Mouse (Mus musculus) heart, postnatal 36 days (tissue): ENCODE results near the gene Tldc2. TPM values are rescaled to one million over a fixed set of nuclear protein-coding genes. Genes with fewer than 3 reads are reported as not detected.

Experiments used
- DNase-seq, 2 experiments: peaks; one replicate each; pipeline ENCODE4 v3.0.0; 2021 to 2022
- intact Hi-C: fragments of 180-260 bp; cut with DNase I; formaldehyde crosslinking; loops from one replicate; pipeline ENCODE4 v1.15.1; 2025
- total RNA-seq, 2 experiments: library from RNA; stranded (reverse); gene quantifications; 2 replicates each; pipeline ENCODE4 v1.2.3; 2021

Tldc2 gene
- not detected for total RNA-seq

DNA sequence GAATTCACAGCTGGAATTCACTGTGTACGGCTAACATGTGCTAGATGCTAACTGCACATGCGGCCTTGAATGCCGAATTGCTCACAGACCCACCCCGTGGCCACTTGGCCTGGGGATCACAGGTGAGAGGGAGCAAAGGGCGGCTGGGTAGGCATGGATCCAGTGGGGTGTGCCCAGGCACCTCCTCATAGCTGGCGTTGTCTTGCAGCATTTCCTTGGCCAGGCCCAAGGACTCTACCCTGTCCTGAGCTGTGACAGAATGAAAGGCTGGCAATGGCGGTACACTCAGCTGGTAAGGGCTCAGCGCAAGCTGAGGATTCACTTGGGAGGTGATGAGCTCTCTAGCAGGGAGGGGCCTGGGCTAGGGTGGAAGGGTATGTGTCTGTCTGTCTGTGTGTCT lies at the start of gene Tldc2:
Gene Tldc2, plus strand, starts transcription at position 260 of the 400 bp plus-strand sequence.
- intact Hi-C loops, result no loop called here
- no peak for DNase-seq

DNA sequence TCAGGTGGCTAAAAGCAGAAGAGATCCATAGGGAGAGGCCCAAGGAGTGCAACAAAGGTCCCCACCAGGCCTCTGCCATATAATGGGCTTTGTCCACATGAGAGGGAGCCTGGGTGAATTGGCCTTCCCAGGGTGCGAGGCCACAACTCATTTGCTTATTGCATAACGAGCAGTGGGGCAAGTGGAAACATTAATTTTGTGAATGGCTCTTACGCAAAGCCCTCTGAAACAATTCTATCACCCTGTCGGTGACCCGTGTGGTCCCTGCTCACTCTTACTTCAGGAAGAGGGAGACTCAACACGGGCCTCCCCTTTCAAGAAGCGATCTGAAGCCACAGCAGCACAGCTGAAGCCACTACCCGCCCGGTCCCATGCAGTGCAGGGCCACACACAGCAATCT lies 49.6 kb upstream of the Tldc2 start:
- DNase-seq, result no peak
- intact Hi-C loops, result no loop called here

DNA sequence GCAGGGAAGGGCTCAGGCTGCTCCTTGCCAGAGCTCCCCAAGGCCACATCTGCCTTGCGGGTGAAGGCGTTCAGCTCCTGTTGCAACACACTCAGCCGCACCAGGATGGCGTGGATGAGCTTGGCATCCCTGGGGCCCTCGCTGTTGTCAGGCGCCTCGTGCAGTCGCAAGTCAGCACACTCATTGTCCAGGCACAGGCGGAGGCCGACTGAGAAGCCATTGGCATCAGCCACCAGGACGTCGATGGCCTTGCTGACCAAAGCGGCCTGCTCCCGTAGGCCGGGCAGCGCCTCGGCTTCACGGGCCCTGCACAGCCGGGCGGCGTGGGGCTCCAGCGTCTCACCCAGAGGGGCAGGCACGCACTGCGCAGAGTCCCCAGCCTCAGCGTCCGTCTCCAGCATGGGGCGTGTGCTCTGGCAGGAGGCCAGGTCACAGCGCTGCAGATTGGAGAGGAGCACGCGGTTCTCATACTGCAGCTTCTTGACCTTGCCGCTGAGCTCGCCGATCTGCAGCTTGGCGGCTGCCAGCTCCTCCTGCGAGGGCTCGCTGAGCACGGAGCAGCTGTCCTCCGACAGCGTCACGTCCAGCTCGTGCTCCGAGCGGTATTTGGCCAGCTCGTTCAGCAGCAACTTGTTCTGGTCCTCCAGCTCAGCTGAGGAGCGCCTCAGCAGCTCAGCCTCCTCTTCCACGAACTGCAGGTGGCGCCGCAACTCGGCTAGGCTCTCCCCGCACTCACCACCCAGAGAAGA lies 46.8 kb upstream of the Tldc2 start:
- no peak for DNase-seq
- intact Hi-C loops, result no loop called here

DNA sequence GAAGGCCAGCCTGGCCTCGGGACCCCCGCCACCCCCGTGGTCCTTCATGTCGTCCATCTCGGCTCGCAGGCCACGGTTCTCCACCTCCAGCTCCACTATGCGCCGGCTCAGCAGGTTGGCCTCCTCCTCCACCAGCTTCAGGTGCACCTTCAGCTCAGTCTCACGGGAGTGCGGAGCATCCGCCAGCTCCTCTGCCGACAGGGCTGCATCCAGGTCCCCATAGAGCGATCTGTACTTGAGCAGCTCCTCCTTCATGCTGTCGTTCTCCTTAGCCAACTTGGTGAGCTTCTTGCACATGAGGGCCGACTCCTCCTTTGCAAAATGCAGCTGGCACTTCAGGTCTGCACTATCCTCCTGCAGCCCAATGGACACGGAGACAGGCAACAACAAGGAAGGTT lies 46.2 kb upstream of the Tldc2 start:
- intact Hi-C loops, result no loop called here
- DNase-seq, result no peak

DNA sequence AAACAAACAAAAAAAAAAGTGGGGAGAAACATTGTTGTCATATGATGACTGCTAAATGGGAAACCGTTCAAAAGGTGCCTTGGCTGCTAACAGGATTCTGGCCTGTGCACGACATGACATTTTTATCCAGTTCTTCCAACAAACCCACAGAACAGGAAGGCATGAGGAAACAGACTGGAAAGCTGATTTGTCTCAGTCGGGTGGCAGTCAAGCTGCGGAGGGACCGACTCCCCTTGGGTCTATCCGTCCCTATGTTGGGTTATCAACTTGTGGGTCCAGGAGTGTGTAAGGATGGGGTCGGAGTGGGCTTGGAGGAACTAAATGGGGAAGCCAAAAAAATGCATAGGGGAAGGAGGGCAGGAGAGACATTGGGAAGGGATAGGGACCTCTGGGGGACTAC lies 45.4 kb upstream of the Tldc2 start:
- intact Hi-C loops, result no loop called here
- no peak for DNase-seq

DNA sequence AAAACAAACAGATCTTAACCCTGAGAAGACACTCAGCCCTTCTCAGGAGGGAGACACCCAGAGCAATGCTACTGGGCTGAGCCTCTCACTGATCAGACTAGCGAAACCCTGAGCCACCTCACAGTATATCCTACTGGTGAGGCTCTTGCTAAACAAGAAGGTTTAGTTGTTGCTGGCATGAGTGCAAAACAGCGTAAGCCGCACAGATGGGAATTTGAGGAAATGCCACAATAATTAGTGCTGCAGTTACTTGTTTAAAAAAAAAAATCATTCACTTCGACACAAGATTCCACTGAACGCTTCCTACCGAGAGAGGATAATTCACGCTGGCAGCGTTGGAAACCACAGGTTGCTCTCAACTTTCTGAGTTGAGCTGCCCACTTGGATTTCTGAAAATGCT lies 43.3 kb upstream of the Tldc2 start:
- intact Hi-C loops, result loop anchor here (2.0 kb wide), 2 partner anchors 35 to 51 kb away; partner anchors contain the start of gene Soga1
- no peak for DNase-seq

DNA sequence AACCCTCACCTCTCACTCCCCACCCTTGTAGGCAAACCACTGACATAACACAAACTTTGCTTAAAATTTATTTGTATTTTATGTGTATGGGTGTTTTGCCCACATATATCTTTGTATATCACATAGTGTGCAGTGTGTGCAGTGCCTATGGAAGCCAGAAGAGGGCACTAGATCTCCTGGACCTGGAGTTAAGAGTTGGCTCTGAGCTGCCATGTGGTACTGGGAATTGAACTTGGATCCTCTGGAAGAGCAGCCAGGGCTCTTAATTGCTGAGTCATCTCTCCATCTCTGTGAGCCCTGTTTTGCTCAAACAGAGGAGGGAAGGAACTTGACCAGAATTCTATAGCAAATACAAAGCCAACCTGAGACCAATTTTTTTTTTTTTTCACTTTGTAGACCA lies 42.9 kb upstream of the Tldc2 start:
- DNase-seq, result no peak
- intact Hi-C loops, result loop anchor here (2.0 kb wide), 2 partner anchors 35 to 51 kb away; partner anchors contain the start of gene Soga1

DNA sequence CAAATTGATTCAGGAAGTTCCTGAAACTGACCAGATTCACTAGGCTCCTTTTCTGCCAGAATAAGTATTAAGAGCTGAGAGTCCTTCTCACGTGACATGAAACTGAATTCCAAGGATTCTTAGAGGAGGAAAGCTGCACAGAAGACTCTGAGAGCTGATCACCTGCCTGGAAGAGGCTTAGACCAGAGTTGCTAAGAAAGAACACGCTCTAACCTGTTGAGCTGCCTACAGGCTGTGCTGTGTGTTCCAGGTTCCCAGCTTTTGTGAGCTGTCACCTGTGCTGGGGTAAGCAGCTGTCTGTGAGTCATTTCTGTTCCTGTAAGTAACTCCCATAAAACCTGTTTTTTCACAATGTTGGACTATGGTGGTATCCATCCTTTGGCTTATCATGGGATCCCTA lies 40.9 kb upstream of the Tldc2 start:
- intact Hi-C loops, result no loop called here
- DNase-seq, result no peak

DNA sequence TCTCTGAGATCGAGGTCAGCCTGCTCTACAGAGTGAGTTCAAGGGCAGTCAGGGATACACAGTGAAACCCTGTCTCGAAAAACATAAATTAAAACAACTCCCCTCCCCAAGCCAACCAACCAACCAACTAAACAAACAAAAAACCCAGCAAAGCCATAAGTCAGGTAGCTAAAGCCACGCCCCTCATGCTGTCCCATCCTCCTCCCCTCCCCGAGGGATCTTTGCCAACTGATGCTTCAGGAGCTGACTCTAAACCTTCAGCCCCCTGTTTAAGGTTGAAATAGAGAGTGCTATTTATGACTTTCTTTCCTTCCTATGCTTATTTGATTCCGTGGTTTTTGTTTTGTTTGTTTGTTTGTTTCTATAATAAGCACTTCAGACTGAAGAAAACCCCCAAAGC lies 39.9 kb upstream of the Tldc2 start:
- no peak for DNase-seq
- intact Hi-C loops, result no loop called here

DNA sequence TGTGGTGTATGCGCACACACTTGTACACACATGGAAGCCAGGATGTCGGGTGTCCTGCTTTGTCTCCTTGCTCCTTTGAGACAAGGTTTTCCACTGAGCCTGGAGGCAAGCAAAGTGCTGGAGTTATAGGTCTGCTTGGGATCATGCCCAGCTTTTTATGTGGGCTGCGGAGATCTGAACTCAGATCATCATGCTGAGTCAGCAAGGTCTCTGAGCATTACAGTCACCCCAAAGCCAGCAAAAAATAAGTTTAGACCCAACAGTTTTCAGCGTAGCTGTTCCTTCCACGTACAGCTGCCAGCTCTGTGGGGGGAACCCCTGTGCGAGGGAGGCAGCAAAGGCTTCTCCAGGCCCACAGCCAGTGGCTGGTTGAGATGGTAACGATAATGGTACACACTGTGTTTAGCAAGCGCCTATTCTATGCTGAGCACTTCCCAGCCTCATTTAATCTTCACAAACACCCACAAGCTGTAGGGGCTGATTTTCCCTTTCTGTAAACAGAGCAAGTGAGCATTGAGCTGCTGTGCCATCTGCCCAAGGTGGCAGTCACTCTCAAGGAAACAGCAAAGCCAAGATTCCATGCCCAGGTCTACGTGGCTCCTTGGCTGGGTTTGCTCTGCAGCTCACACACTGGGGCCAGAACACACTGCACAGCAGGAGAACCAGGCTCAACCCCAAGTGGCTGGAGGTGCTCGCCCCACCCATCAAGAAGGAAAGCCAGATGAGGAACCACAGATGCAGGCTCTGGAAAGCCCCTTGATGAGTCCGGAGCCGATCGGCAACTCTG lies 38.3 kb upstream of the Tldc2 start:
- intact Hi-C loops, result no loop called here
- no peak for DNase-seq

DNA sequence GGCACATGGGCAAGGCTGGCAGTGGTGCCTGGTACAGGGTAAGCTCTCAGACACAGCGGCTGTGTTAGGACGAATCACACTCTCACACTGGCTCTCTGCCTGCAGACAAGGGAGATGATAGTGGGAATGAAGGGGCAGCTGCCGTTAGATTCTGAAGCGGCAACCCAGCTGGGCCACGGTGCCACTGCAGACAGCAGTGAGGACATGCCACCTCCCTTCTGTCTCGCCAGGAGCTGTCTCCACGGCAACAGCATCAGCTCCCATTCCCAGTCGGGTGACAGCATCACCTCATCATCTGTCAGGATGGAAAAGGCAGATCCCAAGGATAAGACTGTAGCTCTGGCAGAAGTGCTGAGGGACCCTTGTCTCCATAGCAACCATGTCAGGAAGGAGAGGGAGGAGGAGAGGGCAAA lies 37.0 kb upstream of the Tldc2 start:
- intact Hi-C loops, result no loop called here
- no peak for DNase-seq

DNA sequence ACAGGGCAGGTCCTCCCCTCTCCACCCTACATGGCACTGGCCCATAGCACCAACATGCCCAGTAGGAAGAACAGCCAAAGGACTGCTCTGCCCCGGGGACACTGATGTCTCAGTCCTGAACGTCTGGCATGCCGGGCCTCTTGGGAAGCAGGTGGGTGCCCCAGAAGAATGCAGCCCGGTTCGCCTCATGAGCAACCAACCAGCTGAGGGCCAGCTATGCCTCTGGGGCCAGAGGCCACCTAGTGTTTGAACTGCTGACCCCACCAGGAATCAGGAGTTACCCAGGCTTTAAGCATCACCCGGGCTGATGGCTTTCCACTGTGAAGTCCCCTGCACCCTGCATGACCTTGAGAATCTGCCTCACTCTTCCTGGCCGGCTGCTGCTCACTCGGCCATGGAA lies 34.4 kb upstream of the Tldc2 start:
- intact Hi-C loops, result no loop called here
- no peak for DNase-seq

DNA sequence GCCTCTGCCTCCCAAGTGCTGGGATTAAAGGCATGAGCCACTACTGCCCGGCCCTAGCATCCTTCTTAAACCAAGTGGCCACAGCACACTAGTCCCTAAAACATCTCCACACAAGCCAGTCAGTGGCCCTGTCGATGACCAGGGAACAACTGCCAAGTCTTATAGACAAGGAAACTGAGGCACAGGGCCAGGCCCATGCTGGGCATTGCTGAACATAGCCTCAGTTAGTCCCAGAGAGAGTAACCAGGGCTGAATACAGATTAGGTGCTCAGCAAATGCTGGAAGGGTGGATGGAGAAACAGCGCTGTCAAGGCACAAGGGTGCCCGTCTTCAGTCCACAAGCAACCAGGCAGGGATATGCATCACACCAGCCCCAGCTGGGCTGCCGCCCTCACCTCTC lies 33.7 kb upstream of the Tldc2 start:
- intact Hi-C loops, result no loop called here
- no peak for DNase-seq

DNA sequence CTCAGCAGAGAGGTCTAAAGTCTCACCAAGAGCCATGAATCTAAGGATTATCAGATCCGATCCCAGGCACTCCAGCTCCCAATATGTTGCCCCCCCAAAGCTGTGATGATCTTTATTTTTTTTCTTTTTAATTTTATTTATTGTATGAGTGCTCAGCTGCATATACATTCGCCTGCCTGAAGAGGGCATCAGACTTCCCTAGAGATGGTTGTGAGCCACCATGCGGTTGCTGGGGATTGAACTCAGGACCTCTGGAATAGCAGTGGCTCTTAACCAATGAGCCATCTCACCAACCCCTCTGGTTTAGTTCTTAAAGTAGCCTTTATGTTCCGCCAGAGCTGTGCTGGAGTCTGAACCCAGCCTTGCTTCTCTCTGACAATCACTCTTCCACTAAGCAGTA lies 33.1 kb upstream of the Tldc2 start:
- intact Hi-C loops, result loop anchor here (2.0 kb wide), 1 partner anchor 23 kb away; no protein-coding TSS in a partner anchor
- no peak for DNase-seq

DNA sequence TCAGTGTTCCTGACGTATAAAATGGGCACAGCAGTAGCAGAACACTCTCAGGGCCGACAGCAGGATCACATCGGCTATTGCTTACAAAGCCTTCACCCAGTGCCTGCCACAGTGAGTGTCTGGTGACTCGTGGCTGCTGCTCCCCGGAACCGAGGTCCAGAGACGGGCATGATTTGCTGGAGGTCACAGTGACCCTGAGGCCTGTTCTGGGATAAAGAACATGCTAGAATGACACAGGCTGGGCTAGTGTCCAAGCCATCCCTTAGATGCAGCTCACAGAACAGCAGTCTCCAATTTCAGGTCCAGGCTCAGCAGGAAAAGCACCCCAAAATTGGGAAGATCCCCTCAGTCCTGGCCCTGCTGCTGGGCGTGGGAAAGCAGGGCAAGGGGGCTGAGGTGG lies 32.6 kb upstream of the Tldc2 start:
- intact Hi-C loops, result loop anchor here (2.0 kb wide), 1 partner anchor 23 kb away; no protein-coding TSS in a partner anchor
- DNase-seq, result no peak

DNA sequence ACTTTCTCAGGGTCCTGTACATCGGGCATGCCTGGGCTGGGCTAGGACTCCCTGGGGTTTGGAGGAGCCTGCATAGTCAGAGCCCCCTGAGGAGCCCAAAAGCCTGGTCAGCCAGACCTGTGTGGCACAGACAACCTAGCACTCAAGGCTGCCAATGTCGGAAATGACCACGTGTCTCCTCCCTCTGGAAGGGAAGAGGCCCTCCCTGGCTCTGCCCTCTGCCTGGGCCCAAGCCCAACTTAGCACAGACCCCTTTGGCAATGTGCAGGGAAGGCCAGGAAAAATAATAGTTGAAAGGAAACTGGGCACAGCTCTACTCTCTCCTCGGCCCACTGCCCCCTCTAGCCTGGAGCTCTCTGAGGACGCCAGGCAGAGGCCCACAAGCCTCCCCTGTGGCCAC lies 32.0 kb upstream of the Tldc2 start:
- intact Hi-C loops, result loop anchor here (2.0 kb wide), 1 partner anchor 22 kb away; no protein-coding TSS in a partner anchor
- no peak for DNase-seq

DNA sequence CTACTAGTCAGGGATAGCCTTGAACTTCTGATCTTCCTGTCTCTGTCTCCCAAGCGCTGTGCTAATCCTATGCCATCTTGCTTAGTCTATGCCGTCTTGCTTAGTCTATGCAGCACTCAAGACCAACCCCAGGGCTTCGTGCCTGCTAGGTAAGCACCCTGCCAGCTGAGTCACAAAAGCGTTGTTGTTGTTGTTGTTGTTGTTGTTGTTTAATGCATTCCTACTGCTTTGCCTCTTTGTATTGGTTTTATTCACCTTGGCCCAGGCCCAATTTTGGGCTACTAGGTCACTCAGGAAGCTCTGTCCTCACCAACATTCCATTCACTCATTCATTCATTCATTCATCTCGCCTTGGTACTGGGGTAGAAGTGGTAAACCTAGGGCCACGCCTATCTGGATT lies 31.1 kb upstream of the Tldc2 start:
- no peak for DNase-seq
- intact Hi-C loops, result loop anchor here (2.0 kb wide), 1 partner anchor 21 kb away; no protein-coding TSS in a partner anchor

DNA sequence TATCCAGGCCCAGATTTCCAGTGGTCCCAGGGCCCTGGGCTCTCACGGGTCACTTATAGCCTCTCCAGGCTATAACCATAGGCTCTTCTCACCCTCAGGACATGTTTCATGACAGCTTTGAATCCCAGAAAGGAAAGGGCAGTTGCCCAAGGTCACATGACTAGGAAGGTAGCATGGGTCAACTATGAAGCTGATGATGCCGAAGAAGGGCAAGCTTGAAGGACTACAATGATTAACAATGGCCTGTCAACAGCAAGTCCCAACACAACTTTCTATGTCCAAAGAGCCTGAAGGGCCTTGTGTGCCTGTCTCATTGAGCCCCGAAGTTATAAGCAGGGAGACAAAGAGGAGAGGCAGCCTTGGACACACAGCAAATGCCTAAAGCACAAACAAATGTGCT lies 29.7 kb upstream of the Tldc2 start:
- intact Hi-C loops, result no loop called here
- no peak for DNase-seq

DNA sequence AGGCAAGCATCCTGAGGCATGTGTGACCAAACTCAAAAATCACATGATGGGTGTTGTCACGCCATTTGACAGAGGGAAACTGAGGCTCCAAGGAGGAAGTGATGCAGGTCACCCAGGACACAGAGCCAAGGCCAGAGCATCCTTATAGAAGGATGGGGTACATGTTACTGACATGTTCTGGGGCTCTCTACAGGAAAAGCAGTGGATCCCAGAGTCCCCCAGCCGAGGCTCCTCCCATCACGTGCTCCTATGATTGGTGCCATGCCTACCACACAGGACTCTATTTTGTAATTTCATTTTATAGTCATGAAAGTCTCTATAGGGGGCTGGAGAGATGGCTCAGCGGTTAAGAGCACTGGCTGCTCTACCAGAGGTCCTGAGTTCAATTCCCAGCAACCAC lies 29.1 kb upstream of the Tldc2 start:
- no peak for DNase-seq
- intact Hi-C loops, result no loop called here

DNA sequence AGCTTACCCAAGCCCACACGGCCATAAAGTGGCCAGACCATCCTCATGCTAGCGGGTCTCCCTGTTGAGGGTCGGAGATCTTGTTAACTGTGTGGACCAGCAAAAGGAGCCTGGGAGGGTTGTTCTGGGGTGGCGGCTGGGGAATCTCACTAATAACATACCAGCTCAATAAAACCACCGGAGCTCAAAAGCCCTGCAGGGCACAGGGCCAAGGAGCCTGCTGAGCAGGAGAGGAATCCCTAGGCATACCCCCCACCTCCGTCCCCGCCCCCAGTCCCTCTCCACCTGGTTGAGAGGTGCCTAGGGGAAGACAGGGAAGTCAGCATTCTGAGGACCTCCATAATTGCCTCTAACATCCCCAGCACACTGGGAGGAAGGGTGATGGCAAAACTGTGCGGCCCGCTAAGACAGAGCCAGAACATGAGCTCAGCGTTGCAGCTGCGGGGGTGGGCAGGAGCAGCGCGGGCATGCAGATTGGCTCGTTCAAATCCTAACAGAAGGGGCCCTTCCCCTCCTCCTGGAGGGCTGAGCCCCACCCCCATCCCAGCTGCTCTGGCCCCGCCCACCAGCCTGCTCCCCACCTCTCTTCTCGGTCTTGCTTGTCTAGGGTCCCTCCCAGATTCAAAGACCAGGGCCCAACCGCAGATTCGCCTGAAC lies 28.4 kb upstream of the Tldc2 start:
- intact Hi-C loops, result no loop called here
- no peak for DNase-seq

DNA sequence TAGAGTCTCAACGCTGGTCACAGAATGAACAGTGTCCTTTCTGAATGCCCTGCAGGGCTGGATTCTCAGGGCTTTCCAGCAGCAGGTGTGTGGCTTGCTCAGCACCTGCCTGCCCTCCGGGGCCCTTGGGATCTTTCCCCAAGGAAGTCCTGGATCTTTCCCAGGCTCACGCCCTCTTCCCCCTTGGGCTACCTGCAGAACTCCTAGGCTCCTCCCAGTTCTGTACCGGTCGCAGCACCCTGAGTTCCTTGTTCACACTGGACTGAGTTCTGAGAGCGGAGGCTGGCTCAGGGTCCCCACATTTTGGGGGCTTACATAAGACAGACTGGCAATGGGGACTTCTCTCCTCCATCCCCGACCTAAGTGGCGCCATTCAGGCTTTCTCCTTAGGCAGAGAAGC lies 27.7 kb upstream of the Tldc2 start:
- intact Hi-C loops, result no loop called here

More for the DNA sequence above, 27.7 kb upstream of the Tldc2 start:
- DNase-seq, result no peak
